Mouse (Mus musculus) spleen, adult 10 weeks (tissue): ENCODE data around the gene Depdc7. TPM values are rescaled to one million over a fixed set of nuclear protein-coding genes. Genes with fewer than 3 reads are reported as not detected.

Source experiments
- polyA plus RNA-seq: library from polyadenylated mRNA; stranded (reverse); fragments of 350-450 nt; fragmentation: Illumina TruSeq; extraction: RNeasy Lipid Tissue Mini Kit (QIAGEN cat#74804); gene quantifications from one replicate; pipeline ENCODE4 v1.2.3, GENCODE M21; 2015; ENCODE audit warnings: low replicate concordance; ENCODE audit not compliant: insufficient read depth

The Depdc7 gene
- polyA plus RNA-seq, result 5.4 TPM

GRCm38 (mm10) chr2:104742741-104743064 lies at the start of gene Depdc7:
Depdc7 (minus strand) TSS chr2:104742878.

GRCm38 (mm10) chr2:104716279-104716678 lies 26.4 kb downstream of the Depdc7 start, which contains the start of gene Pin1rt1:
Pin1rt1 (minus strand) TSS chr2:104716379.

GRCm38 (mm10) chr2:104711585-104712485 lies 30.8 kb downstream of the Depdc7 start, which contains the start of gene Tcp11l1:
Tcp11l1 (minus strand) TSS chr2:104712169.

Other genes starting within 250 kb of the Depdc7 start
- gene Hipk3, start 248.4 kb downstream of the Depdc7 start, polyA plus RNA-seq, result 54.3 TPM
- gene Cstf3, start 152.4 kb downstream of the Depdc7 start, polyA plus RNA-seq, result 65.9 TPM
- gene Tcp11l1, start 30.7 kb downstream of the Depdc7 start, polyA plus RNA-seq, result 6.9 TPM
- gene Pin1rt1, start 26.5 kb downstream of the Depdc7 start, polyA plus RNA-seq, result not detected
- gene Qser1, start 73.9 kb upstream of the Depdc7 start, polyA plus RNA-seq, result 14.1 TPM
- 3.0 TPM for gene Prrg4, start 107.0 kb upstream of the Depdc7 start, polyA plus RNA-seq
- 9.4 TPM for gene Ccdc73, start 124.9 kb upstream of the Depdc7 start, polyA plus RNA-seq